Mouse (Mus musculus): ENCODE results near the gene Gm20821.
"Not testable (repeated sequence)": the region's sequence is repeated elsewhere in the genome, so short reads cannot be mapped to it uniquely, and the experiment has no call there.

Gene Gm20821

DNA sequence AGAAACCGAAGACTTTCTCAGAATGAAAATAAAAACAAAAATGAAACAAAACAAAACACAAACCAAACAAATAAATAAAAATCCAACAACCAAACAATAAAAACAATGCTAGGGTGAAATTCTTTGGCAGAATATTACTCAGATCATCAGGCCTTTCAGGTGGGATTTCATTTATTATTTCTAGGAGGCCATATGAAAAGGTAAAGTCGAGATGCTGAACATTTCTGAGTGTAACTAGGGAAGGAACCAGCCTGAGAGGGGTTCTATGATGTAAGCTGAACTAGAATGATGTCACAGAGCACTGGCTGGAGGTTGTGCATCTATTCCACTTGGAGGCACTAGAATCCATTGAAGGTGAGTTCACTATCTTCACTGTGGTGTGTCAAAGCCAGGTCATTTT is at the start of gene Gm20821:
Gm20821 (plus strand) TSS at position 301 of the 400 bp plus-strand sequence.
- DNase-seq (ENCODE audit: low spot score in 2 of 2), result not testable (repeated sequence)
